Mouse (Mus musculus) kidney, adult 8-10 months (tissue): ENCODE data around the gene Frmpd3.

ENCODE experiments used
- DNase-seq, 2 experiments: peaks; one replicate each; pipeline ENCODE4 v3.0.0; 2022

Gene Frmpd3

GRCm38 (mm10) chrX:140456751-140457491 is 114.9 kb downstream of the Frmpd3 start:
- DNase-seq, result no peak

- DNase-seq, result no peak
These were observed 115.4 kb downstream of the Frmpd3 start for GRCm38 (mm10) chrX:140457502-140457901.

GRCm38 (mm10) chrX:140478231-140478630 is 136.2 kb downstream of the Frmpd3 start:
- no peak for DNase-seq

- peak; percentile 30 to 33 for DNase-seq
These were observed 137.1 kb downstream of the Frmpd3 start for GRCm38 (mm10) chrX:140479171-140479570.
